Mouse (Mus musculus) CH12.LX (cell line): ENCODE data around the gene Zfyve28. TPM values are rescaled to one million over a fixed set of nuclear protein-coding genes. Genes with fewer than 3 reads are reported as not detected.

ENCODE experiments used
- DNase-seq: peaks from one replicate; pipeline ENCODE4 v3.0.0-alpha.2; 2013; ENCODE audit errors: extremely low read depth
- H3K27ac ChIP-seq: 2 replicates; pipeline ENCODE4 v1.5.1; 2012; ENCODE audit warnings: low read depth, mild to moderate bottlenecking, control low read depth, moderate library complexity; ENCODE audit not compliant: insufficient read depth
- H3K27me3 ChIP-seq: replicated peaks from 2 replicates; pipeline ENCODE3; 2012; ENCODE audit warnings: inconsistent platforms
- H3K36me3 ChIP-seq, 2 experiments: replicated peaks in 1 of 2; 2 replicates each; pipeline versions ENCODE3 to v1.6.1; 2012; ENCODE audit warnings: inconsistent platforms in 1 of 2, low read length in 1 of 2, mild to moderate bottlenecking in 1 of 2, mixed read lengths in 1 of 2, moderate library complexity in 1 of 2; ENCODE audit not compliant: control insufficient read depth in 1 of 2, insufficient read depth in 1 of 2
- H3K4me1 ChIP-seq, 2 experiments: 2 replicates each; pipeline ENCODE4 v1.6.1; 2012; ENCODE audit warnings: inconsistent platforms in 1 of 2, moderate library complexity in 1 of 2; ENCODE audit not compliant: insufficient read depth in 2 of 2, control insufficient read depth in 1 of 2
- H3K4me2 ChIP-seq: 2 replicates; pipeline ENCODE4 v1.6.1; 2012; ENCODE audit warnings: low read depth, mild to moderate bottlenecking, control low read depth; ENCODE audit not compliant: poor library complexity, insufficient read depth, severe bottlenecking
- H3K4me3 ChIP-seq, 3 experiments: fragments of 150-350 bp in 1 of 3; sonication (generic) in 1 of 3; replicated peaks in 1 of 3; 2 replicates each; pipeline versions ENCODE3 to v1.5.1; 2011 to 2012; ENCODE audit warnings: low read depth in 2 of 3, low read length in 2 of 3, mild to moderate bottlenecking in 2 of 3, moderate library complexity in 2 of 3, control low read depth in 1 of 3, improper control_type of control experiment in 1 of 3, inconsistent platforms in 1 of 3, mixed read lengths in 1 of 3; ENCODE audit not compliant: poor library complexity in 1 of 3
- H3K79me2 ChIP-seq: replicated peaks from 2 replicates; pipeline ENCODE4 v1.6.1; 2012; ENCODE audit warnings: mild to moderate bottlenecking, moderate library complexity; ENCODE audit not compliant: control insufficient read depth, poor library complexity, insufficient read depth, severe bottlenecking; ENCODE audit errors: extremely low read depth
- H3K9ac ChIP-seq: 2 replicates; pipeline ENCODE4 v1.6.1; 2012; ENCODE audit warnings: low read depth, mild to moderate bottlenecking, control low read depth, moderate library complexity; ENCODE audit not compliant: insufficient read depth
- H3K9me3 ChIP-seq: replicated peaks from 2 replicates; pipeline ENCODE3; 2012; ENCODE audit warnings: low read length, inconsistent platforms, mixed read lengths
- BHLHE40 ChIP-seq: IDR thresholded peaks from 2 replicates; pipeline ENCODE4 v1.6.1; 2011; ENCODE audit warnings: mild to moderate bottlenecking, low read depth, low read length, improper control_type of control experiment
- E2F4 ChIP-seq: IDR thresholded peaks from 2 replicates; pipeline ENCODE4 v1.6.1; 2011; ENCODE audit warnings: low read depth, low read length, improper control_type of control experiment; ENCODE audit not compliant: insufficient replicate concordance
- ELF1 ChIP-seq: IDR thresholded peaks from 2 replicates; pipeline ENCODE4 v1.6.1; 2014; ENCODE audit warnings: low read depth, mild to moderate bottlenecking, inconsistent platforms, low read length, improper control_type of control experiment
- ETS1 ChIP-seq: conservative IDR thresholded peaks from 2 replicates; pipeline ENCODE4 v1.6.1; 2012; ENCODE audit warnings: low read depth, mild to moderate bottlenecking, inconsistent platforms, low read length, improper control_type of control experiment, moderate library complexity
- GABPA ChIP-seq: IDR thresholded peaks from 2 replicates; pipeline ENCODE4 v1.6.1; 2012; ENCODE audit warnings: low read depth, low read length, improper control_type of control experiment, inconsistent platforms; ENCODE audit not compliant: insufficient replicate concordance
- HCFC1 ChIP-seq: IDR thresholded peaks from 2 replicates; pipeline ENCODE4 v1.6.1; 2012; ENCODE audit warnings: low read depth, mild to moderate bottlenecking, inconsistent platforms, low read length, improper control_type of control experiment
- JUN ChIP-seq: IDR thresholded peaks from 2 replicates; pipeline ENCODE4 v1.6.1; 2011; ENCODE audit warnings: low read depth, mild to moderate bottlenecking, low read length, improper control_type of control experiment, moderate library complexity; ENCODE audit not compliant: insufficient read depth
- JUND ChIP-seq: conservative IDR thresholded peaks from 2 replicates; pipeline ENCODE4 v1.6.1; 2011; ENCODE audit warnings: low read depth, low read length, improper control_type of control experiment
- MAZ ChIP-seq: IDR thresholded peaks from 2 replicates; pipeline ENCODE4 v1.6.1; 2012; ENCODE audit warnings: low read depth, mild to moderate bottlenecking, inconsistent platforms, low read length, improper control_type of control experiment, moderate library complexity
- MEF2A ChIP-seq: IDR thresholded peaks from 2 replicates; pipeline ENCODE4 v1.6.1; 2014; ENCODE audit warnings: low read depth, mild to moderate bottlenecking, inconsistent platforms, low read length, improper control_type of control experiment, borderline replicate concordance
- MYC ChIP-seq: IDR thresholded peaks from 2 replicates; pipeline ENCODE4 v1.6.1; 2011; ENCODE audit warnings: low read depth, mild to moderate bottlenecking, improper control_type of control experiment, low read length
- NELFE ChIP-seq: IDR thresholded peaks from 2 replicates; pipeline ENCODE4 v1.6.1; 2011; ENCODE audit warnings: low read depth, low read length, improper control_type of control experiment
- NRF1 ChIP-seq: IDR thresholded peaks from 2 replicates; pipeline ENCODE4 v1.6.1; 2014; ENCODE audit warnings: low read depth, mild to moderate bottlenecking, inconsistent platforms, low read length, improper control_type of control experiment, moderate library complexity
- POLR2AphosphoS2 ChIP-seq: IDR thresholded peaks from 2 replicates; pipeline ENCODE4 v1.6.1; 2011; ENCODE audit warnings: low read depth, low read length, improper control_type of control experiment
- RAD21 ChIP-seq: IDR thresholded peaks from 2 replicates; pipeline ENCODE4 v1.6.1; 2011; ENCODE audit warnings: low read depth, mild to moderate bottlenecking, low read length, improper control_type of control experiment, moderate library complexity
- SMC3 ChIP-seq: IDR thresholded peaks from 2 replicates; pipeline ENCODE4 v1.6.1; 2011; ENCODE audit warnings: low read depth, low read length, improper control_type of control experiment
- TBP ChIP-seq: conservative IDR thresholded peaks from 2 replicates; pipeline ENCODE4 v1.6.1; 2011; ENCODE audit warnings: low read depth, low read length, improper control_type of control experiment
- ZC3H11A ChIP-seq: IDR thresholded peaks from 2 replicates; pipeline ENCODE4 v1.6.1; 2012; ENCODE audit warnings: low read depth, mild to moderate bottlenecking, inconsistent platforms, low read length, improper control_type of control experiment
- ZNF384 ChIP-seq: IDR thresholded peaks from 2 replicates; pipeline ENCODE4 v1.6.1; 2012; ENCODE audit warnings: low read depth, low read length, improper control_type of control experiment, inconsistent platforms
- dilution Hi-C: fragments of 300-500 bp; cut with MboI; formaldehyde crosslinking; loops from 2 replicates; pipeline ENCODE4 v1.14.3; 2020; ENCODE audit warnings: low sequenced_read_pairs; ENCODE audit not compliant: extremely low pct_unique_long_range_greater_than_20kb, extremely low pct_ligation_motif_present
- in situ Hi-C: fragments of 300-500 bp; cut with MboI; formaldehyde crosslinking; loops from 3 replicates; pipeline ENCODE4 v1.14.3; 2019; ENCODE audit warnings: low sequenced_read_pairs, low pct_ligation_motif_present, low pct_unique_long_range_greater_than_20kb, mixed read lengths
- polyA plus RNA-seq: library from polyadenylated mRNA; unstranded; fragments of >175 nt; gene quantifications from 2 replicates; pipeline ENCODE4 v1.2.1, GENCODE M21; 2012; ENCODE audit warnings: low read depth; ENCODE audit not compliant: insufficient read length
- total RNA-seq, 2 experiments: library from RNA; depleted of rRNA; stranded (reverse); fragments of 300-350 nt in 1 of 2; fragments of >200 nt in 1 of 2; gene quantifications; 2 replicates each; pipeline ENCODE4 v1.2.3; 2012 to 2014

Gene Zfyve28
- total and polyA plus RNA-seq, 3 experiments, result 1.7 to 2.8 (median 2.0) TPM

DNA sequence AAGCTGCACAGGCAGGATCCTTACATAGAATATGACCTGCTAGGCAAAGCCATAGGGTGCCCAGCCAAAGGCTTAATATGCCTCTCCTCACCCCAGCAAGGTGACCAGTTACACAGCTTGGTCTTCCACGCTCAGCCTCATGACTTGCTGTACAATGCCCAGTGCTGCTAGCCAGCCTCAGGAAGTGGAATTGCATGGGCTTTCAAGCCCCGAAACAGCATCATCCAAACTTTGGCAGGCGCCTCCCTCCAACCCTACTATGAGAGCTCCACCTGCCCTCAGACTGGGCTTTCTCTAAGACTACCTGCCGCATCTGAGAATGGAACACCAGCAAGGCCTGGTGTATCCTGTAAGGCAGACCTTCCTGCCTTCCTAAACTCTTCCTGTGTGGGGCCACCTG, 110.4 kb downstream of the Zfyve28 start (continued):
- TF ChIP-seq RAD21, result no peak
- no peak for TF ChIP-seq HCFC1
- TF ChIP-seq MYC, result no peak
- TF ChIP-seq, all 38 proteins: peak for 0

DNA sequence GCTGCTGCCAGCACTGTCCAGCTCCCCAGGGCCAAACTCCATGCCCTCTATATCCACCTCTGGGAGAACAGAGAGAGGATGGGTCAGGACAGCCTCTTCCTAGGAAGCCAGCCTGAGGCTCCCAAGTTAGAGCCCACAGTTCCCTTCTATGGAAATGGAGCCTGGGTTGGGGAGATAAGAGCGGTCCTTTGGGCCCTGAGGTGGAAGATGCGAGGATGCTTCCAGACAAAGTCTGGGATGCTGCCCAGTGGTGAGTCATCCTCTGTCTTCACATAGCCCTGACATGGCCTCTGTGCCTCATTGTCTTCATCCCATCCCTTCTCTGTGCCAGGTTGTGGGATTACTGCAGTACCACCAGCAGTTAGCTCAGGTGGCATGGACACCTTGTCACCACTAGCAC, 111.2 kb downstream of the Zfyve28 start:
- Histone ChIP-seq H3K9me3 (no peaks in the 10 kb centered on the region), H3K4me1 (peaks cover 0 to 7% of the 10 kb centered on the region in 2 experiments; a peak in 2 of 4 replicates), H3K79me2 (no peaks in the 10 kb centered on the region)
- DNase-seq, result no peak
- TF ChIP-seq ETS1 (no peak), NRF1 (no peak), TBP (no peak), ZNF384 (no peak), E2F4 (no peak), ZC3H11A (no peak)
- TF ChIP-seq, all 38 proteins: peak for 0
- Histone ChIP-seq H3K4me2 (no peak overlapping the region), H3K27me3 (no peaks in the 10 kb centered on the region), H3K9ac (no peak overlapping the region), H3K4me3 (no peak overlapping the region), H3K36me3 (peaks cover 6 to 29% of the 10 kb centered on the region in 2 experiments), H3K27ac (no peak overlapping the region)
- in situ Hi-C loops (no loop called here), dilution Hi-C loops (no loop called here)

DNA sequence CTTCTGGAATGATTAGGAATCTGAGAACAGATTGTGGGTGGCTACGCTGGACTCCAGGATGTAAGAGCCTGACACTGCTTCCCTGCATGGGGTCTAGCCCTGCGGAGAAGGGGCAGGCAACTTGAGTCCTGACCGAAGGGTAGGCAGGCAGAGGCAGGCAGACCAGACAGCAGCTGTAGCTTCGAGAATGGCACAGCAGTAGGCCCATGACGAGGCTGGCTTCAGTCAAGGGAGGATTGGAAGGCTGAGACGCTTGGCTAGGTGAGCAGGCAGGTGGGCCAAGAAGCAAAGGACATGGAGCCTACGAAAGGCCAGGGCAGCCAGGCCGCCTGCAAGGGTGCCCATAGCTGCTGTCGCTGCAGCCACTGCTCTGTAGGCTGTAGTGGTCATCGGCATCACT, 111.6 kb downstream of the Zfyve28 start:
- no peaks in the 10 kb centered on the region for H3K9me3 ChIP-seq
- no peaks in the 10 kb centered on the region for H3K27me3 ChIP-seq
- no peak for DNase-seq
- no peak overlapping the region for H3K4me3 ChIP-seq
- in situ Hi-C loops (no loop called here), dilution Hi-C loops (no loop called here)
- no peak overlapping the region for H3K9ac ChIP-seq
- no peak overlapping the region for H3K27ac ChIP-seq
- H3K79me2 ChIP-seq, result no peaks in the 10 kb centered on the region
- TF ChIP-seq POLR2AphosphoS2 (no peak), ELF1 (no peak), JUND (no peak)
- no peak overlapping the region for H3K4me2 ChIP-seq
- peaks cover 6 to 29% of the 10 kb centered on the region in 2 experiments for H3K36me3 ChIP-seq
- H3K4me1 ChIP-seq, result peaks cover 0 to 7% of the 10 kb centered on the region in 2 experiments; a peak in 2 of 4 replicates

DNA sequence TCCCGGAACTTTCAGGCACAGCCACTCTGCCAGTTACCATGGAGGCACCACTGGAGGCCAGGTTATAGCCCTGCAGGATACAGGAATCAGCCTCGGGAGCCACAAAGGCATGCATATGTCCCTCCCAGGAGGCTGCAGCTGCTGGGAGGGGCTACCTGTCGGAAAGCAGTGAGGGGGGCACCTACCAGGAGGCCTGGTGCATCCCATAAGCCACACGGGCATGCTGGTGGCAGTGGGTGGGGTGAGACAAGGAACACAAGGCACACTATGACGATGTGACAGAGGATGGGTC, 112.9 kb downstream of the Zfyve28 start:
- dilution Hi-C loops, result no loop called here
- TF ChIP-seq GABPA (no peak), NELFE (no peak), MAZ (no peak), ZNF384 (no peak), RAD21 (no peak), POLR2AphosphoS2 (no peak), NRF1 (no peak), BHLHE40 (no peak), MEF2A (no peak), TBP (no peak), JUN (no peak), ZC3H11A (no peak), SMC3 (no peak), MYC (no peak), ETS1 (no peak)

More for the DNA sequence above, 112.9 kb downstream of the Zfyve28 start:
- H3K36me3 ChIP-seq, result peaks cover 6 to 29% of the 10 kb centered on the region in 2 experiments
- DNase-seq, result no peak
- H3K79me2 ChIP-seq, result no peaks in the 10 kb centered on the region
- in situ Hi-C loops, result no loop called here
- H3K4me2 ChIP-seq, result no peak overlapping the region
- H3K9ac ChIP-seq, result no peak overlapping the region
- no peak overlapping the region for H3K27ac ChIP-seq
- H3K27me3 ChIP-seq, result no peaks in the 10 kb centered on the region
- H3K4me3 ChIP-seq, result no peak overlapping the region
- peaks cover 0 to 12% of the 10 kb centered on the region in 2 experiments; a peak in 3 of 4 replicates for H3K4me1 ChIP-seq
- H3K9me3 ChIP-seq, result no peaks in the 10 kb centered on the region
